ENCODE assay signal across 8 mouse cellular contexts in the genomic region with DNA sequence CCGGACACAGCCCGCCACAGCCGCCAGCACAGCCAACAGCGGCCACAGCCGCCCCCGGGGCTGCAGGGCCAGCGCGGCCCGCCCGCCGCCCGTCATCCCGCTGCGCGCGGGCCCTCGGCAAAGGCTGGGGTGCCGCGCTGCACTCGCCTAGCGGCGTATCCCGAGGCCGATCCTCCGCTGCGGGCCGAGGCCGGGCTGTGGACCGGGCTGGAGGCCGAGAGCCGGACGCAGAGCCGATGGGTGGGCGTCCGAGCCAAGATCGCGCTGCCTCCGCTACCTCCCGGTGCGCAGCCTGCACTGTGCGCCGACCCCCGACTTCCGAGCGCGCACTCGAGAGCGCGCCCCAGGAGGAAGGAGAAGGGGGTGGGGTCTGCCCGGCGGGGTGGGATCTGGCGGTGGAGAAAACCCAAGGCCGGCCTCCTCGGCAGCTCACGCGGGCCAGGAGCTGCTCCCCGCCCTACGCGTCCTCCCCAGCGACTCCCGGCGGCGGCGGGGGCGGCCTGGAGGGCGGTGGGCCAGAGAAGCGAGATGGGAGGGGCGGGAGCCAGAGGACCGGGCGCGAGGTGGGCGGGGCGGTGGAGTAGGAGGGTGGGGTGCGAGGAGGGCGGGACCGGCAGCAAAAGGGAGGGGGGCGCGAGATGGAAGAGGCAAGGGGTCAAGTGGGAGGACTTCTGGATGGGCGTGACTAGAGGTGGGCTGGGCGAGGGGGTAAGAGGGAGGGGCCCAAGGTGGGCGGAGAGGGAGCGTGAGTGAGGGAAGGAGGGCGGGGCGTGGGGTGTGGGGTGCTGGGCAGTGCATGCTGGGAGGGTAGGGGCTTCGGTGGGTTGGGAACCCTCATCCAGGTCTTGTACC. TPM values are rescaled to one million over a fixed set of nuclear protein-coding genes. Genes with fewer than 3 reads are reported as not detected.
DNase-seq lines count a peak whose midpoint lies in the region; ATAC-seq and TF ChIP-seq lines count a peak whose summit lies in the region.

A gene (minus strand): TSS at position 343 of the 852 bp plus-strand sequence.

- H3K4me1 ChIP-seq in MEL (ENCODE audit: control insufficient read depth in 1 of 2, insufficient read depth in 2 of 2, low read length in 2 of 2), result peaks cover 2 to 4% of the 10 kb centered on the region in 2 experiments; a peak in 1 of 4 replicates
- peaks cover 12% of the 10 kb centered on the region for H3K4me1 ChIP-seq in forebrain, postnatal 0 days (ENCODE audit: insufficient read depth)
- H3K4me1 ChIP-seq in lung, embryonic 14.5 days (ENCODE audit: insufficient read depth), result 0 out of 2 replicates have a peak, but pooled peaks cover 4% of the 10 kb centered on the region
- H3K4me1 ChIP-seq in olfactory bulb, adult 2 months (ENCODE audit: control insufficient read depth, insufficient read depth, low read length), result peaks cover 9% of the 10 kb centered on the region

- peak within 1 kb of the TSS; percentile 98 for H3K4me2 ChIP-seq in forebrain, postnatal 0 days (ENCODE audit: low read depth)
- H3K4me2 ChIP-seq in lung, embryonic 14.5 days, result peak within 1 kb of the TSS; percentile 60

- peaks cover 22% of the 10 kb centered on the region for H3K79me2 ChIP-seq in MEL (ENCODE audit: control insufficient read depth, insufficient read depth, low read length, poor library complexity)

- peak; percentile 93 for ATAC-seq in forebrain, postnatal 0 days
- peak; percentile 91 for ATAC-seq in lung, embryonic 14.5 days (ENCODE audit: insufficient read depth)

- H3K4me3 ChIP-seq in MEL (ENCODE audit: control insufficient read depth in 1 of 2, insufficient read depth in 1 of 2, low read depth in 2 of 2, low read length in 2 of 2), result peak within 1 kb of the TSS; percentile 60 to 93
- H3K4me3 ChIP-seq in forebrain, postnatal 0 days (ENCODE audit: low read depth, low read length), result peak within 1 kb of the TSS; percentile 95
- H3K4me3 ChIP-seq in layer of hippocampus, adult 2 months, result peak within 1 kb of the TSS; percentile 94
- peak within 1 kb of the TSS; percentile 97 for H3K4me3 ChIP-seq in lung, embryonic 14.5 days (ENCODE audit: low read depth, low read length)
- H3K4me3 ChIP-seq in olfactory bulb, adult 2 months (ENCODE audit: insufficient read depth, low read depth, low read length), result peak within 1 kb of the TSS; percentile 100

- TF ChIP-seq POLR2A in MEL (IDR thresholded peaks at IDR 0.05; ENCODE audit: control insufficient read depth in 1 of 2, insufficient read depth in 1 of 2, low read depth in 1 of 2, low read length in 2 of 2, poor library complexity in 1 of 2), result peak; percentile 81 to 91
- TF ChIP-seq POLR2A in olfactory bulb, adult 2 months (IDR thresholded peaks at IDR 0.05; ENCODE audit: insufficient read depth, low read depth, low read length), result peak; percentile 81

- no peak for TF ChIP-seq RAD21 in MEL (IDR thresholded peaks at IDR 0.05; ENCODE audit: low read depth, low read length)

- no peaks in the 10 kb centered on the region; a peak in 1 of 4 replicates for H3K27me3 ChIP-seq in MEL (ENCODE audit: control insufficient read depth in 1 of 2, insufficient read depth in 2 of 2, low read length in 2 of 2)
- no peaks in the 10 kb centered on the region for H3K27me3 ChIP-seq in forebrain, postnatal 0 days (ENCODE audit: insufficient read depth, low read length)
- no peaks in the 10 kb centered on the region for H3K27me3 ChIP-seq in lung, embryonic 14.5 days (ENCODE audit: insufficient read depth, low read length)

- H3K36me3 ChIP-seq in MEL (ENCODE audit: control insufficient read depth in 1 of 2, insufficient read depth in 2 of 2, low read length in 2 of 2), result peaks cover 0 to 6% of the 10 kb centered on the region in 2 experiments; a peak in 2 of 4 replicates
- no peaks in the 10 kb centered on the region for H3K36me3 ChIP-seq in forebrain, postnatal 0 days (ENCODE audit: insufficient read depth)
- H3K36me3 ChIP-seq in lung, embryonic 14.5 days (ENCODE audit: insufficient read depth), result peaks cover 7% of the 10 kb centered on the region; the same call in 1 of the 2 replicates

- TF ChIP-seq CTCF in MEL (IDR thresholded peaks at IDR 0.05 in 2 of 3, conservative IDR thresholded peaks at IDR 0.05 in 1 of 3; ENCODE audit: control insufficient read depth in 1 of 3, insufficient read depth in 1 of 3, low read depth in 2 of 3, low read length in 3 of 3, poor library complexity in 1 of 3, severe bottlenecking in 1 of 3), result no peak
- TF ChIP-seq CTCF in forebrain, postnatal 0 days (IDR thresholded peaks at IDR 0.05; ENCODE audit: low read depth), result no peak
- no peak for TF ChIP-seq CTCF in layer of hippocampus, adult 2 months (conservative IDR thresholded peaks at IDR 0.05)
- no peak for TF ChIP-seq CTCF in lung, embryonic 14.5 days (IDR thresholded peaks at IDR 0.05; ENCODE audit: low read depth)
- TF ChIP-seq CTCF in olfactory bulb, adult 2 months (IDR thresholded peaks at IDR 0.05; ENCODE audit: insufficient read depth, low read depth, low read length), result no peak

- WGBS in forebrain, postnatal 0 days, result 4% methylated on average over 77 of the region's 85 CpGs
- WGBS in lung, embryonic 14.5 days, result under 1% methylated on average over 77 of the region's 85 CpGs
- WGBS in olfactory bulb, adult 2 months, result under 1% methylated on average over 73 of the region's 85 CpGs

- peak; percentile 96 for DNase-seq in MEL (ENCODE audit: low read depth, low spot score)
- peak; percentile 70 for DNase-seq in cerebellum, adult 11 months
- DNase-seq in forebrain, postnatal 0 days, result peak; percentile 91
- DNase-seq in heart, postnatal 36 days, result peak; percentile 89 to 91
- peak; percentile 81 to 84 for DNase-seq in layer of hippocampus, adult 2 months (ENCODE audit: low spot score in 2 of 2)
- DNase-seq in lung, embryonic 14.5 days, result peak; percentile 94
- DNase-seq in thymus, adult 18-20 months, result peak; percentile 66 to 79

- peak in 1 of 2 experiments; percentile 4; a peak in 1 of 4 replicates for TF ChIP-seq EP300 in MEL (IDR thresholded peaks at IDR 0.05; ENCODE audit: low read depth in 1 of 2, low read length in 2 of 2)

- H3K27ac ChIP-seq in MEL (ENCODE audit: control insufficient read depth, low read depth, low read length), result peak within 1 kb of the TSS; percentile 49
- H3K27ac ChIP-seq in forebrain, postnatal 0 days (ENCODE audit: low read depth, low read length), result peak within 1 kb of the TSS; percentile 86
- H3K27ac ChIP-seq in layer of hippocampus, adult 2 months, result peak within 1 kb of the TSS; percentile 98
- H3K27ac ChIP-seq in lung, embryonic 14.5 days (ENCODE audit: low read depth), result peak within 1 kb of the TSS; percentile 95
- H3K27ac ChIP-seq in olfactory bulb, adult 2 months (ENCODE audit: insufficient read depth, low read depth, low read length), result peak within 1 kb of the TSS; percentile 73

- no peaks in the 10 kb centered on the region for H3K9me3 ChIP-seq in MEL (replicated peaks; ENCODE audit: insufficient read depth, low read length)
- no peaks in the 10 kb centered on the region for H3K9me3 ChIP-seq in forebrain, postnatal 0 days (ENCODE audit: low read length)
- no peaks in the 10 kb centered on the region for H3K9me3 ChIP-seq in lung, embryonic 14.5 days (ENCODE audit: low read depth, low read length)

- intact Hi-C loops in heart, postnatal 36 days (cut with DNase I), result loop anchor here (1.0 to 5.0 kb wide), 4 partner anchors 13 to 230 kb away; no protein-coding TSS in a partner anchor

- peak within 1 kb of the TSS; percentile 88 for H3K9ac ChIP-seq in MEL (ENCODE audit: control insufficient read depth, low read depth, low read length, poor library complexity, severe bottlenecking)
- peak within 1 kb of the TSS; percentile 85 for H3K9ac ChIP-seq in forebrain, postnatal 0 days
- H3K9ac ChIP-seq in lung, embryonic 14.5 days, result peak within 1 kb of the TSS; percentile 93

TF ChIP-seq in MEL, 35 proteins besides CTCF, POLR2A, EP300 and RAD21 (continues in another document):
- no peak for TF ChIP-seq MAFK (IDR thresholded peaks at IDR 0.05; ENCODE audit: borderline replicate concordance, low read depth, low read length)
- no peak for TF ChIP-seq POLR2AphosphoS5 (IDR thresholded peaks at IDR 0.05; ENCODE audit: borderline replicate concordance, low read depth, low read length)
- no peak for TF ChIP-seq USF1 (IDR thresholded peaks at IDR 0.05; ENCODE audit: low read depth, low read length)
- no peak for TF ChIP-seq BHLHE40 (IDR thresholded peaks at IDR 0.05; ENCODE audit: borderline replicate concordance, low read depth, low read length)
- peak; percentile 79 for TF ChIP-seq NELFE (IDR thresholded peaks at IDR 0.05; ENCODE audit: low read depth, low read length)
- TF ChIP-seq NRF1 (IDR thresholded peaks at IDR 0.05; ENCODE audit: insufficient read depth, low read depth, low read length, poor library complexity, severe bottlenecking), result peak; percentile 54; the same call in 1 of the 2 replicates
- TF ChIP-seq ZMIZ1 (IDR thresholded peaks at IDR 0.05; ENCODE audit: low read depth, low read length), result no peak
- 0 out of 2 replicates have a peak, but pooled peaks have one; percentile 5 for TF ChIP-seq UBTF (IDR thresholded peaks at IDR 0.05; ENCODE audit: borderline replicate concordance, insufficient read depth, low read depth, low read length)
- peak; percentile 95 for TF ChIP-seq MAZ (IDR thresholded peaks at IDR 0.05; ENCODE audit: low read depth, low read length)
- TF ChIP-seq MEF2A (IDR thresholded peaks at IDR 0.05; ENCODE audit: extremely low read depth, insufficient replicate concordance, low read depth, low read length, poor library complexity, severe bottlenecking), result no peak
- TF ChIP-seq MYC (IDR thresholded peaks at IDR 0.05; ENCODE audit: low read depth, low read length), result no peak
- peak; percentile 66; the same call in 1 of the 2 replicates for TF ChIP-seq SIN3A (IDR thresholded peaks at IDR 0.05; ENCODE audit: low read length)
- no peak for TF ChIP-seq E2F4 (IDR thresholded peaks at IDR 0.05; ENCODE audit: borderline replicate concordance, low read depth, low read length)
- TF ChIP-seq USF2 (IDR thresholded peaks at IDR 0.05; ENCODE audit: borderline replicate concordance in 1 of 2, insufficient read depth in 1 of 2, low read depth in 1 of 2, low read length in 2 of 2), result no peak
- TF ChIP-seq POLR2AphosphoS2 (IDR thresholded peaks at IDR 0.05; ENCODE audit: low read length), result peak; percentile 57; the same call in 1 of the 2 replicates
- no peak for TF ChIP-seq ETS1 (IDR thresholded peaks at IDR 0.05; ENCODE audit: low read depth, low read length)

RNA-seq across cellular contexts. Expression of the gene that starts here (rescaled TPM):
- 13.1 and 15.2 TPM in 2 replicates for total RNA-seq in MEL (2012; rRNA removed)
- polyA plus RNA-seq in MEL (2012; ENCODE audit: insufficient read depth in 1 of 2, insufficient read length in 2 of 2, low read depth in 1 of 2, low replicate concordance in 2 of 2, missing spikeins in 1 of 2), result 100 to 1,000 TPM in 1 of 2 experiments, 10 to 100 TPM in 1; 32.4 to 174 TPM
- 25.2 and 42.4 TPM in 2 replicates for total RNA-seq in forebrain, postnatal 0 days (2014; rRNA removed)
- 9.7 and 9.8 TPM in 2 replicates for polyA plus RNA-seq in forebrain, postnatal 0 days (2015; fragmentation: Nextera tagmentation; extraction: Ambion mirVana)
- 100 to 1,000 TPM; 139 to 176 TPM for total RNA-seq in heart, postnatal 36 days (2021)
- 10 to 100 TPM; 27.0 to 27.2 TPM for total RNA-seq in layer of hippocampus, adult 2 months (2021)
- 183 and 193 TPM in 2 replicates for polyA plus RNA-seq in lung, embryonic 14.5 days (2014; fragmentation: Nextera tagmentation; extraction: Ambion mirVana)
- polyA plus RNA-seq in olfactory bulb, adult 2 months (2012; ENCODE audit: insufficient read depth, insufficient read length, low replicate concordance, missing spikeins), result not detected in 2 replicates

Comparison
In these comparisons a context has a peak if more than half of its experiments do, and no peak if none do; other contexts are left out.
1. Peak in every context shown above with its lines: DNase-seq, ATAC-seq, H3K4me3 ChIP-seq and H3K27ac ChIP-seq.